Mouse (Mus musculus) liver, embryonic 14.5 days (tissue): ENCODE data around the gene Smchd1. TPM values are rescaled to one million over a fixed set of nuclear protein-coding genes. Genes with fewer than 3 reads are reported as not detected.
"Not testable (repeated sequence)": the region's sequence is repeated elsewhere in the genome, so short reads cannot be mapped to it uniquely, and the experiment has no call there.

Experiments used
- ATAC-seq: fragments of 200-750 bp; cut with Nextera tagmentation; 2 replicates; pipeline ENCODE4 v1.8.0; 2017; ENCODE audit warnings: moderate number of reproducible peaks, mild to moderate bottlenecking, moderate library complexity; ENCODE audit not compliant: insufficient read depth
- DNase-seq, 3 experiments: peaks; one replicate each; pipeline ENCODE4 v3.0.0-alpha.2; 2012 to 2013; ENCODE audit warnings: low read depth in 3 of 3, low spot score in 3 of 3
- H3K27ac ChIP-seq: fragments of 300-500 bp; sonication (generic); 2 replicates; pipeline ENCODE4 v1.5.1; 2014; ENCODE audit warnings: moderate library complexity, mild to moderate bottlenecking, control low read depth, inconsistent platforms
- H3K27me3 ChIP-seq: fragments of 300-500 bp; sonication (generic); 2 replicates; pipeline ENCODE4 v1.6.1; 2014; ENCODE audit warnings: mild to moderate bottlenecking, low read length, moderate library complexity; ENCODE audit not compliant: control insufficient read depth, insufficient read depth
- H3K36me3 ChIP-seq: fragments of 300-500 bp; sonication (generic); replicated peaks from 2 replicates; pipeline ENCODE4 v1.6.1; 2014; ENCODE audit warnings: low read depth; ENCODE audit not compliant: control insufficient read depth, insufficient read depth
- H3K4me1 ChIP-seq, 2 experiments: fragments of 200-500 bp in 1 of 2; fragments of 300-500 bp in 1 of 2; sonication (generic) in 1 of 2; replicated peaks; 2 replicates each; pipeline ENCODE4 v1.6.1; 2012 to 2014; ENCODE audit warnings: antibody characterized with exemption in 1 of 2, inconsistent platforms in 1 of 2, low read length in 1 of 2; ENCODE audit not compliant: control insufficient read depth in 2 of 2, insufficient read depth in 2 of 2
- H3K4me2 ChIP-seq: fragments of 300-500 bp; sonication (generic); 2 replicates; pipeline ENCODE4 v1.6.1; 2014; ENCODE audit warnings: low read depth, mild to moderate bottlenecking, control low read depth, moderate library complexity
- H3K4me3 ChIP-seq, 2 experiments: fragments of 200-500 bp in 1 of 2; fragments of 300-500 bp in 1 of 2; sonication (generic) in 1 of 2; 2 replicates each; pipeline ENCODE4 v1.5.1; 2012 to 2014; ENCODE audit warnings: low read depth in 2 of 2, low read length in 2 of 2, mild to moderate bottlenecking in 2 of 2, control low read depth in 1 of 2, inconsistent platforms in 1 of 2, moderate library complexity in 1 of 2; ENCODE audit not compliant: insufficient read depth in 1 of 2
- H3K9ac ChIP-seq: fragments of 300-500 bp; sonication (generic); replicated peaks from 2 replicates; pipeline ENCODE4 v1.6.1; 2014; ENCODE audit warnings: mild to moderate bottlenecking, control low read depth, moderate library complexity
- H3K9me3 ChIP-seq: fragments of 300-500 bp; sonication (generic); 2 replicates; pipeline ENCODE4 v1.6.1; 2016; ENCODE audit warnings: low read length, mixed read lengths; ENCODE audit not compliant: control insufficient read depth
- CTCF ChIP-seq: IDR thresholded peaks from 2 replicates; pipeline ENCODE4 v1.5.1; 2016; ENCODE audit warnings: antibody characterized with exemption, low read depth, control low read depth
- EP300 ChIP-seq: IDR thresholded peaks from 2 replicates; pipeline ENCODE4 v1.6.1; 2016; ENCODE audit warnings: antibody characterized with exemption, low read depth
- WGBS: fragments of 180-500 bp; shearing (Covaris S2); extraction: QIAGEN DNeasy Blood & Tissue Kit; methylation state at CpG from one replicate; pipeline ENCODE4 v1.1.7; 2014; ENCODE audit not compliant: insufficient replicate concordance; 5-methylcytosine and 5-hydroxymethylcytosine counted together
- polyA plus RNA-seq, 2 experiments: library from polyadenylated mRNA; depleted of rRNA in 1 of 2; stranded (reverse) in 1 of 2; unstranded in 1 of 2; fragments of >200 nt; fragmentation: Nextera tagmentation in 1 of 2; extraction: Ambion mirVana in 1 of 2; gene quantifications; 2 replicates each; pipeline versions ENCODE4 v1.2.1 to v1.2.3; 2012 to 2014

Gene Smchd1
- polyA plus RNA-seq, 2 experiments = 19.9 to 38.0 TPM

GRCm38 (mm10) chr17:71475705-71476089, 554 bp upstream of the Smchd1 start:
- Histone ChIP-seq H3K9ac (peak overlapping the region; percentile 68), H3K27ac (peak overlapping the region; percentile 68), H3K4me1 (peaks cover 8 to 17% of the 10 kb centered on the region in 2 experiments; a peak in 3 of 4 replicates), H3K27me3 (no peaks in the 10 kb centered on the region), H3K36me3 (no peaks in the 10 kb centered on the region), H3K4me2 (peak overlapping the region; percentile 96), H3K9me3 (no peaks in the 10 kb centered on the region), H3K4me3 (peak overlapping the region; percentile 69 to 71)
- ATAC-seq (peak; percentile 55; the same call in 1 of the 2 replicates), DNase-seq (no peak)
- no peak for TF ChIP-seq CTCF
- TF ChIP-seq EP300 = no peak
- under 1% methylated on average over 31 of the region's 31 CpGs for WGBS

- Histone ChIP-seq H3K36me3 (no peaks in the 10 kb centered on the region), H3K9me3 (no peaks in the 10 kb centered on the region), H3K4me1 (peaks cover 8 to 15% of the 10 kb centered on the region in 2 experiments; a peak in 3 of 4 replicates), H3K9ac (peak overlapping the region; percentile 68), H3K27me3 (no peaks in the 10 kb centered on the region), H3K27ac (peak overlapping the region; percentile 68; the same call in 1 of the 2 replicates), H3K4me3 (peak overlapping the region; percentile 69 to 76), H3K4me2 (peak overlapping the region; percentile 96)
- ATAC-seq (no peak), DNase-seq (no peak)
- no peak for TF ChIP-seq EP300
- no peak for TF ChIP-seq CTCF
- 9% methylated on average over 8 of the region's 8 CpGs for WGBS
These were observed 1.0 kb downstream of the Smchd1 start for GRCm38 (mm10) chr17:71474128-71474527.

- 63% methylated on average over 2 of the region's 2 CpGs for WGBS
- TF ChIP-seq CTCF (no peak), EP300 (no peak)
- DNase-seq = no peak
- Histone ChIP-seq H3K36me3 (no peaks in the 10 kb centered on the region), H3K27ac (no peak overlapping the region), H3K9me3 (no peaks in the 10 kb centered on the region), H3K4me2 (no peak overlapping the region), H3K9ac (no peak overlapping the region), H3K4me1 (peaks cover 8 to 15% of the 10 kb centered on the region in 2 experiments; a peak in 3 of 4 replicates), H3K27me3 (no peaks in the 10 kb centered on the region), H3K4me3 (no peak overlapping the region)
- no peak for ATAC-seq
These were observed 3.9 kb downstream of the Smchd1 start for GRCm38 (mm10) chr17:71471261-71471660.

- WGBS = 86% methylated on average over 3 of the region's 3 CpGs
- Histone ChIP-seq H3K9me3 (no peaks in the 10 kb centered on the region), H3K4me2 (no peak overlapping the region), H3K36me3 (peaks cover 28% of the 10 kb centered on the region), H3K4me3 (no peak overlapping the region), H3K27me3 (no peaks in the 10 kb centered on the region), H3K9ac (no peak overlapping the region), H3K27ac (no peak overlapping the region), H3K4me1 (no peaks in the 10 kb centered on the region)
- no peak for ATAC-seq
- DNase-seq = no peak
- TF ChIP-seq CTCF (no peak), EP300 (no peak)
These were observed 14.8 kb downstream of the Smchd1 start for GRCm38 (mm10) chr17:71460312-71460711.

- Histone ChIP-seq H3K4me3 (no peak within 1 kb of the TSS), H3K4me1 (no peaks in the 10 kb centered on the region), H3K36me3 (peaks cover 28% of the 10 kb centered on the region), H3K27me3 (no peaks in the 10 kb centered on the region), H3K9me3 (no peaks in the 10 kb centered on the region), H3K4me2 (no peak within 1 kb of the TSS), H3K27ac (no peak within 1 kb of the TSS), H3K9ac (no peak within 1 kb of the TSS)
- TF ChIP-seq CTCF (no peak), EP300 (no peak)
- 93% methylated on average over 2 of the region's 2 CpGs for WGBS
- no peak for DNase-seq
- no peak for ATAC-seq
These were observed 15.3 kb downstream of the Smchd1 start, which contains the start of gene Gm4707 for GRCm38 (mm10) chr17:71459818-71460217. Gene Gm4707 (minus strand): TSS chr17:71459918.

- DNase-seq, ATAC-seq, H3K27me3 ChIP-seq, H3K4me1 ChIP-seq, H3K27ac ChIP-seq, H3K4me3 ChIP-seq, H3K9ac ChIP-seq, H3K4me2 ChIP-seq, H3K9me3 ChIP-seq: not testable (repeated sequence)
- 72% methylated on average over 6 of the region's 6 CpGs for WGBS
- peaks cover 14% of the 10 kb centered on the region for H3K36me3 ChIP-seq
These were observed 17.8 kb downstream of the Smchd1 start for GRCm38 (mm10) chr17:71457361-71457760.
